Mouse (Mus musculus): ENCODE data around the gene Zfp791. TPM values are rescaled to one million over a fixed set of nuclear protein-coding genes. Genes with fewer than 3 reads are reported as not detected.
"Not testable (repeated sequence)": the region's sequence is repeated elsewhere in the genome, so short reads cannot be mapped to it uniquely, and the experiment has no call there.

Zfp791 gene
- total RNA-seq (2014; fragmentation: Nextera tagmentation) (not detected in 2 replicates), total RNA-seq (2017) (not detected in 2 replicates)

- no peak for ATAC-seq (replicated peaks; ENCODE audit: poor library complexity, severe bottlenecking)
Measured at GRCm38 (mm10) chr8:85122995-85123394, at the start of gene Zfp791. Gene Zfp791 (minus strand): TSS chr8:85123095.

GRCm38 (mm10) chr8:85171291-85171690 lies 48.4 kb upstream of the Zfp791 start:
- ATAC-seq (replicated peaks; ENCODE audit: poor library complexity, severe bottlenecking), result no peak

- no peak for ATAC-seq (replicated peaks; ENCODE audit: poor library complexity, severe bottlenecking)
Measured at GRCm38 (mm10) chr8:85151624-85152023, 28.7 kb upstream of the Zfp791 start, which contains the start of gene Cks1brt. Gene Cks1brt (plus strand): TSS chr8:85151924.

GRCm38 (mm10) chr8:85142516-85142915 lies 19.6 kb upstream of the Zfp791 start:
- ATAC-seq (replicated peaks; ENCODE audit: poor library complexity, severe bottlenecking), result peak; percentile 99

- ATAC-seq (replicated peaks; ENCODE audit: poor library complexity, severe bottlenecking), result not testable (repeated sequence)
Measured at GRCm38 (mm10) chr8:85135690-85136089, 12.8 kb upstream of the Zfp791 start.

- ATAC-seq (replicated peaks; ENCODE audit: poor library complexity, severe bottlenecking), result no peak
Measured at GRCm38 (mm10) chr8:85132335-85132734, 9.4 kb upstream of the Zfp791 start.

- ATAC-seq (replicated peaks; ENCODE audit: poor library complexity, severe bottlenecking), result no peak
Measured at GRCm38 (mm10) chr8:85123691-85124090, 796 bp upstream of the Zfp791 start.

- ATAC-seq (replicated peaks; ENCODE audit: poor library complexity, severe bottlenecking), result not testable (repeated sequence)
Measured at GRCm38 (mm10) chr8:85120251-85120650, 2.6 kb downstream of the Zfp791 start.

GRCm38 (mm10) chr8:85119052-85119981 lies 3.6 kb downstream of the Zfp791 start:
- ATAC-seq (replicated peaks; ENCODE audit: poor library complexity, severe bottlenecking), result peak; percentile 27

- ATAC-seq (replicated peaks; ENCODE audit: poor library complexity, severe bottlenecking), result no peak
Measured at GRCm38 (mm10) chr8:85116984-85117383, 5.9 kb downstream of the Zfp791 start.

- no peak for ATAC-seq (replicated peaks; ENCODE audit: poor library complexity, severe bottlenecking)
Measured at GRCm38 (mm10) chr8:85115501-85115900, 7.4 kb downstream of the Zfp791 start.

GRCm38 (mm10) chr8:85113241-85113640 lies 9.7 kb downstream of the Zfp791 start:
- no peak for ATAC-seq (replicated peaks; ENCODE audit: poor library complexity, severe bottlenecking)

- no peak for ATAC-seq (replicated peaks; ENCODE audit: poor library complexity, severe bottlenecking)
Measured at GRCm38 (mm10) chr8:85100076-85100665, 22.7 kb downstream of the Zfp791 start.

GRCm38 (mm10) chr8:85096850-85097249 lies 26.0 kb downstream of the Zfp791 start:
- ATAC-seq (replicated peaks; ENCODE audit: poor library complexity, severe bottlenecking), result no peak

GRCm38 (mm10) chr8:85096196-85096595 lies 26.7 kb downstream of the Zfp791 start:
- ATAC-seq (replicated peaks; ENCODE audit: poor library complexity, severe bottlenecking), result no peak

GRCm38 (mm10) chr8:85095566-85095965 lies 27.3 kb downstream of the Zfp791 start:
- ATAC-seq (replicated peaks; ENCODE audit: poor library complexity, severe bottlenecking), result no peak

GRCm38 (mm10) chr8:85095051-85095450 lies 27.8 kb downstream of the Zfp791 start:
- no peak for ATAC-seq (replicated peaks; ENCODE audit: poor library complexity, severe bottlenecking)

- ATAC-seq (replicated peaks; ENCODE audit: poor library complexity, severe bottlenecking), result no peak
Measured at GRCm38 (mm10) chr8:85091526-85092090, 31.3 kb downstream of the Zfp791 start.

- no peak for ATAC-seq (replicated peaks; ENCODE audit: poor library complexity, severe bottlenecking)
Measured at GRCm38 (mm10) chr8:85090856-85091255, 32.0 kb downstream of the Zfp791 start.

GRCm38 (mm10) chr8:85088771-85089170 lies 34.1 kb downstream of the Zfp791 start:
- no peak for ATAC-seq (replicated peaks; ENCODE audit: poor library complexity, severe bottlenecking)

- no peak for ATAC-seq (replicated peaks; ENCODE audit: poor library complexity, severe bottlenecking)
Measured at GRCm38 (mm10) chr8:85086238-85086637, 36.7 kb downstream of the Zfp791 start.

All from granulocyte monocyte progenitor cell, adult 5-6 weeks (primary cell).